Mouse (Mus musculus): Measurements from ENCODE around the gene Olfr96.

The Olfr96 gene

GRCm38 (mm10) chr17:37270702-37271092, 50.8 kb downstream of the Olfr96 start:
- DNase-seq (ENCODE audit: low spot score), result no peak

GRCm38 (mm10) chr17:37275626-37276248, 55.8 kb downstream of the Olfr96 start:
- DNase-seq (ENCODE audit: low spot score), result no peak

Measured in embryo, embryonic 10 days (tissue).